Mouse (Mus musculus): ENCODE results near the gene Gm10271. TPM values are rescaled to one million over a fixed set of nuclear protein-coding genes. Genes with fewer than 3 reads are reported as not detected.

The Gm10271 gene
- polyA plus RNA-seq, 1 experiment: not detected

GRCm38 (mm10) chr10:117000975-117001374 lies 28.6 kb upstream of the Gm10271 start:
- TF ChIP-seq CTCF (IDR thresholded peaks at IDR 0.05; ENCODE audit: extremely low read depth, insufficient read depth, low read length) (no peak), POLR2A (IDR thresholded peaks at IDR 0.05; ENCODE audit: extremely low read depth, insufficient read depth, low read length) (no peak)
- no peak overlapping the region for H3K4me3 ChIP-seq (ENCODE audit: insufficient read depth, low read length)
- no peak overlapping the region for H3K27ac ChIP-seq (ENCODE audit: insufficient read depth, low read length)
- peaks cover 2% of the 10 kb centered on the region; the same call in 1 of the 2 replicates for H3K4me1 ChIP-seq (ENCODE audit: control insufficient read depth, insufficient read depth, low read length)

DNA sequence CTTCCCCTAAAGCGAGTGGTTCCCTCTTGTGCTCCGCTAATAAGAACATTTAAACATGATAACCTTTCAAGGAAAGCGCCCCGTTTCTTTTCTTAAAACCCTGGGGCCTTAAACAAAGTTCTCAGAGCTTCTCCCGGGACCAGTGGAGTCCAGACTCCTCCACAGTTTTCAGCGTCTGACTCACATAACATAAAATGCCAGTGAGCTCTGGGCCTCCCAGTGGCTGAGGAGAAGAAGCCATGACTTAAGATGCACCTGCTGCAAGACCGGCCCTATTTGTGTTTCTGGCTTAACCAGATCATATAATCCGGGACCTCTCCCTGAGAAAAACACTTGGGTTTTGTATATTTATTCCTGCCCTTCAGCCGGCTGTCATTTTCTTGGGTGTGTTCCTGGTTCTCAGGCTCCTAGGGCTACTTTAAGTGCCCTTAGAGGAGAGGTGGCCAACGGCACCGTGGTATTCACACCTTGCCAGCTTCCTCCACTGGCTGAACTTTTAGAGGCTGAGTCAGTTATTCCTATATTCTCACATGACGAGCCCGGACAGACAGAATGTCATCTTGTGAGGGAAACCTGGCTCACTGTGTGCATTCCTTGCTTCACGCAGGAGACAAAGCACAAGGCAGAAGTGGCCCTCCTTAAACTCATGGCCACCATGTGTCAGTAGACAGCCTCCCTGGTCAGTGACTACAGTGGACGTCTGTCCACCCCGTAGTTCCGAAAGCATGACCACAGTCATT lies 26.5 kb upstream of the Gm10271 start:
- no peak for TF ChIP-seq POLR2A (IDR thresholded peaks at IDR 0.05; ENCODE audit: extremely low read depth, insufficient read depth, low read length)
- TF ChIP-seq CTCF (IDR thresholded peaks at IDR 0.05; ENCODE audit: extremely low read depth, insufficient read depth, low read length): no peak
- Histone ChIP-seq H3K4me3 (ENCODE audit: insufficient read depth, low read length) (no peak overlapping the region), H3K4me1 (ENCODE audit: control insufficient read depth, insufficient read depth, low read length) (no peaks in the 10 kb centered on the region), H3K27ac (ENCODE audit: insufficient read depth, low read length) (no peak overlapping the region)

DNA sequence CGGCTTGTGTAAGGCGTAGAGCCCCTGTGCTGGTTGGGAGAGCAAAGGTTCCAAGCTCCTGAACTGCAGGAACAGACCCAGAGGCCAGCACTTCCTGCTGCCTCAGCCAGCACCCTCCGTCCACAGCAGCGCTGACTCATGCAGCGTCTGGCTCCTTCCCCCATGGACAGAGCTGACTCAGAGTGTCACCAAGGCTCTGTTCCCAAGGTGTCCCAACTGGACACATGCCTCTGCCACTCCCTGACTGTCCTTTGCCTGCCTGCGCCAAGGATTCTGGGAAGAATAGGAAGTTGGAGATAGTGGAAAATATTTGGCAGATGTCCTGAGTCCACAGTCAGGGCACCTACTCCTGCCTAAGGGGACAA lies 23.8 kb upstream of the Gm10271 start:
- TF ChIP-seq CTCF (IDR thresholded peaks at IDR 0.05; ENCODE audit: extremely low read depth, insufficient read depth, low read length) (no peak), POLR2A (IDR thresholded peaks at IDR 0.05; ENCODE audit: extremely low read depth, insufficient read depth, low read length) (no peak)
- H3K27ac ChIP-seq (ENCODE audit: insufficient read depth, low read length): no peak overlapping the region

GRCm38 (mm10) chr10:116995584-116996235 lies 23.3 kb upstream of the Gm10271 start:
- no peak for TF ChIP-seq CTCF (IDR thresholded peaks at IDR 0.05; ENCODE audit: extremely low read depth, insufficient read depth, low read length)
- TF ChIP-seq POLR2A (IDR thresholded peaks at IDR 0.05; ENCODE audit: extremely low read depth, insufficient read depth, low read length): no peak
- Histone ChIP-seq H3K4me3 (ENCODE audit: insufficient read depth, low read length) (no peak overlapping the region), H3K27ac (ENCODE audit: insufficient read depth, low read length) (no peak overlapping the region), H3K4me1 (ENCODE audit: control insufficient read depth, insufficient read depth, low read length) (no peaks in the 10 kb centered on the region)

More for the DNA sequence above, 23.8 kb upstream of the Gm10271 start:
- H3K4me1 ChIP-seq (ENCODE audit: control insufficient read depth, insufficient read depth, low read length): no peaks in the 10 kb centered on the region
- H3K4me3 ChIP-seq (ENCODE audit: insufficient read depth, low read length): no peak overlapping the region

GRCm38 (mm10) chr10:116995162-116995561 lies 22.8 kb upstream of the Gm10271 start:
- H3K4me3 ChIP-seq (ENCODE audit: insufficient read depth, low read length): no peak overlapping the region
- no peak for TF ChIP-seq CTCF (IDR thresholded peaks at IDR 0.05; ENCODE audit: extremely low read depth, insufficient read depth, low read length)
- no peak for TF ChIP-seq POLR2A (IDR thresholded peaks at IDR 0.05; ENCODE audit: extremely low read depth, insufficient read depth, low read length)
- H3K4me1 ChIP-seq (ENCODE audit: control insufficient read depth, insufficient read depth, low read length): no peaks in the 10 kb centered on the region
- no peak overlapping the region for H3K27ac ChIP-seq (ENCODE audit: insufficient read depth, low read length)

DNA sequence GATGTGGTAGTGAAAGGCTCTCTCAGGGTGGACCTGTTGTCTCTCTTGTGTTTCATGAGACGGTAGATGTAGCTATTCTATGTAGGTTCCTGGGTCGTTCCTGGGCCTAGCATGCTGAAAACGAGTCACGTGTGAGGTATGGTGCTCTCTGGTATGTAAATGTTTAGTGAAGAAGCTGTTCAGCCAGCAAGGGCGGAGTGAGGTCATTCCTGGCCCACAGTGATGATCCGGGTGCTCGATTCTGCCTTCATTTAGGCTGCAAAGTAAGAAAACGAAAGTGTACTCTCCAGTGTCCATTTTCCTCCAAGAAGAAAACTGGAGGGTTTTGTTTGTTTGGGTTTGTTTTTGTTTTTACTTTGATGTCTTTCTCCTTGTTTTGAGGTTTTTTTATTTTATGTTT lies 21.6 kb upstream of the Gm10271 start:
- no peak overlapping the region for H3K4me3 ChIP-seq (ENCODE audit: insufficient read depth, low read length)
- no peak for TF ChIP-seq POLR2A (IDR thresholded peaks at IDR 0.05; ENCODE audit: extremely low read depth, insufficient read depth, low read length)
- no peak for TF ChIP-seq CTCF (IDR thresholded peaks at IDR 0.05; ENCODE audit: extremely low read depth, insufficient read depth, low read length)
- no peak overlapping the region for H3K27ac ChIP-seq (ENCODE audit: insufficient read depth, low read length)
- H3K4me1 ChIP-seq (ENCODE audit: control insufficient read depth, insufficient read depth, low read length): no peaks in the 10 kb centered on the region

DNA sequence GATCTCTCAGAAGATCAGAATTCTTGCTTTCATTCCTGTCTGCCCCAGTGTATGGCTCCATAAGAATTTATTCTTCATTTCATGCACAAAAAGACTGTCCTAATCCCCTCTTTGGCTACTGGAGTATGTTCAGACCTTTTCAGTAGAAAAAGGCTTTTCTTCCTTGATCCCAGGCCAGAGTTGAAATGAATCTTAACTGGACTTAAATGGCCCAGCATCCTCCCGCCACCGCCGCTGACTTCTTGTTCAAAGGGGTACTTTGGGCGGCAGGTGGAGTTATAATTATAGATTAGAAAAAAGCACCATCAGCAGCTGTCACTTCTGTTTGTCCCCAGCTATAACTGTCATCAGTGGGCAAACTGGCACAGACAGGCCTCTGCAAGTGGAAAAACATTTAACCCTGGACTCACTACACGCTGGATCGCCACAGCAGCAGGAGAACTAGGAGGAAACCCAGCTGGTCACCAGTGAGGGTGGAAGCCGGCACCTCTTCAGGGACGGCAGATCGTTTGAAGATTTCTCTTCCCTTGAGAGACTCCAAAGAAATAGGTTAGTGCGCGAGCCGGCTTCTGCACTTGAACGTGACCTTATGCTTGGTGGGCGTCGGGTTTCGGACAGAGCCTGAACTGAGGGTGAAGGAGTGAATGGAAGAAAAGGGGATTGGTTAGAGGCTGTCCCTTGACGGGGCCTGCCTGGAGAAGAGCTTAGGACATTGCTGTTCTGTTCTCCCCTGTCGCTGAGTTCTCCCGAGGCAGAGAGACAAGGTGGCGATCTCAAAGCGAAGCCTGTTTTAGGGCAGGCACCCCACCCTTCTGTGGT lies 14.1 kb upstream of the Gm10271 start, which contains the start of gene Best3:
Best3 (plus strand) TSS at position 51 of the 819 bp plus-strand sequence.
- H3K4me3 ChIP-seq (ENCODE audit: insufficient read depth, low read length): no peak within 1 kb of the TSS
- TF ChIP-seq CTCF (IDR thresholded peaks at IDR 0.05; ENCODE audit: extremely low read depth, insufficient read depth, low read length) (no peak), POLR2A (IDR thresholded peaks at IDR 0.05; ENCODE audit: extremely low read depth, insufficient read depth, low read length) (no peak)
- no peak within 1 kb of the TSS for H3K27ac ChIP-seq (ENCODE audit: insufficient read depth, low read length)
- no peaks in the 10 kb centered on the region for H3K4me1 ChIP-seq (ENCODE audit: control insufficient read depth, insufficient read depth, low read length)

DNA sequence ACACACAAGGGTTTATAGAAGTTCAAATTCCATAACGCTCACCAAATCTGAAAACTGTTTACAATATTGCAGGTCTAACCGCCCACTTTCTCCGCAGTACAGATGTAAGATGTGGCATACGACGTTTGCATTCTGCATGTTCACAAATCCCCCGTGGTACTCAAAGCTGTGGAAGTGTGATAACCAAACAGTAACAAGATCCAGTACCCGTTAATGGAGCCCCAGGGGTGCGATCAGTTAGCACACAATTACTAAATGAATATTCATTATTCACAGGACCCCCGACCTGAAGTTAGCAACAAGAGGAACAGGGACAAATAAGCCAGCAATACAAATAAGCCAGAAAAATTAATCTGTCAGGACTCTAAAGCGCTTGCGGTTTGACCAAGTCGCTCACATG lies 12.4 kb upstream of the Gm10271 start:
- Histone ChIP-seq H3K27ac (ENCODE audit: insufficient read depth, low read length) (no peak overlapping the region), H3K4me3 (ENCODE audit: insufficient read depth, low read length) (no peak overlapping the region), H3K4me1 (ENCODE audit: control insufficient read depth, insufficient read depth, low read length) (no peaks in the 10 kb centered on the region)
- TF ChIP-seq CTCF (IDR thresholded peaks at IDR 0.05; ENCODE audit: extremely low read depth, insufficient read depth, low read length): no peak

DNA sequence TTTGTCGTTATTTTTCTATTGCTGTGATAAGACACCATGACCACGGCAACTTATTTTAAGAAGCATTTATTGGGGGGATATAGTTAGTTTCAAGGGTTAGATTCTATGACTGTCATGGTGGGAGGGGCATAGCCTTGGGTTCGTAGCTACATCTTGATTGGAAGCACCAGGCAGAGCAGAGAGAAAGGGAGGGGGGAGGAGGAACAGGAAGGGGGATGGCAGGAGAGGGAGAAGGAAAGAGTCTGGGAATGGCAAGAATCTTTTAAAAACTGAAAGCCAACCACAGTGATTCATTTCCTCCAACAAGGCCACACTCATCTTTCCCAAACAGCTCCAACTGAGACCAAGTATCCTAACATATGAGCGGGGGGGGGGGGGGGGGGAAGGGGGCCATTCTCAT lies 10.1 kb upstream of the Gm10271 start:
- TF ChIP-seq CTCF (IDR thresholded peaks at IDR 0.05; ENCODE audit: extremely low read depth, insufficient read depth, low read length): no peak
- no peak overlapping the region for H3K27ac ChIP-seq (ENCODE audit: insufficient read depth, low read length)
- no peak overlapping the region for H3K4me3 ChIP-seq (ENCODE audit: insufficient read depth, low read length)
- no peaks in the 10 kb centered on the region for H3K4me1 ChIP-seq (ENCODE audit: control insufficient read depth, insufficient read depth, low read length)
